ENCODE assay signal across 33 mouse cellular contexts in genomic region chrX:50374978-50375377, GRCm38 (mm10). TPM values are rescaled to one million over a fixed set of nuclear protein-coding genes. Genes with fewer than 3 reads are reported as not detected.
A peak's percentile ranks its signal among the peaks of the same experiment; 100 is the strongest.
DNase-seq lines count a peak whose midpoint lies in the region; ATAC-seq and TF ChIP-seq lines count a peak whose summit lies in the region.
"Had no signal": no experiment of that assay in that cellular context is flagged by ENCODE, and none has a peak within 500 bp of the region (broad histone marks: within the 10 kb centered on the region; RNA-seq: fewer than 3 reads in every experiment).

No protein-coding gene starts in this region.

- 0 out of 2 replicates have a peak, but pooled peaks have one; percentile 65 for ATAC-seq in liver, embryonic 12.5 days
- ATAC-seq in liver, embryonic 11.5 days (replicated peaks; ENCODE audit: low FRiP score) = no peak
- peak; percentile 75 for ATAC-seq in G1E (ENCODE audit: extremely low read depth, insufficient number of reproducible peaks, low FRiP score, poor library complexity, severe bottlenecking)
- peak; percentile 78 for ATAC-seq in erythroblast, adult 5-6 weeks (replicated peaks; ENCODE audit: low FRiP score, poor library complexity, severe bottlenecking)
- ATAC-seq in megakaryocyte-erythroid progenitor cell, adult 5-6 weeks (replicated peaks; ENCODE audit: low FRiP score, low TSS enrichment, poor library complexity, severe bottlenecking) = 0 out of 2 replicates have a peak, but pooled peaks have one; percentile 83
- ATAC-seq: activated CD4-positive, CD25-positive, alpha-beta regulatory T cell, adult 4 months; forebrain, embryonic 13.5 days; forebrain, embryonic 16.5 days; hindbrain, embryonic 16.5 days had no signal

- no peak for DNase-seq in liver, embryonic 11.5 days (ENCODE audit: low spot score)
- no peak for DNase-seq in G1E (ENCODE audit: low spot score)
- no peak for DNase-seq in right cerebral cortex, postnatal 10 days (ENCODE audit: low spot score in 2 of 2)
- DNase-seq in adipocyte (ENCODE audit: low spot score) = no peak
- DNase-seq: adrenal gland, postnatal 10 days; adrenal gland, postnatal 36 days; cerebellum, adult 18-20 months; cerebellum, adult 9-10 months; cerebellum, postnatal 14 days; gastrocnemius, postnatal 14 days; heart, adult 18-20 months; heart, postnatal 10 days; heart, postnatal 36 days had no signal

- no peaks in the 10 kb centered on the region for H3K4me1 ChIP-seq in liver, embryonic 12.5 days
- no peaks in the 10 kb centered on the region for H3K4me1 ChIP-seq in liver, embryonic 11.5 days (replicated peaks; ENCODE audit: control insufficient read depth, insufficient read depth, low read length)
- no peaks in the 10 kb centered on the region for H3K4me1 ChIP-seq in G1E (ENCODE audit: insufficient read depth, low read depth, low read length)
- H3K4me1 ChIP-seq: embryonic facial prominence, embryonic 12.5 days; embryonic facial prominence, embryonic 15.5 days; forebrain, embryonic 10.5 days; forebrain, embryonic 13.5 days; heart, embryonic 12.5 days; heart, embryonic 15.5 days; hindbrain, embryonic 10.5 days; hindbrain, embryonic 13.5 days had no signal

- 64% methylated on average over 1 of the region's 1 CpGs for WGBS in liver, embryonic 12.5 days (ENCODE audit: insufficient replicate concordance)
- 92% methylated on average over 1 of the region's 1 CpGs for WGBS in liver, embryonic 11.5 days

- no peaks in the 10 kb centered on the region for H3K27me3 ChIP-seq in liver, embryonic 12.5 days (replicated peaks)
- H3K27me3 ChIP-seq in liver, embryonic 11.5 days (replicated peaks; ENCODE audit: control insufficient read depth, insufficient read depth, low read length) = no peaks in the 10 kb centered on the region
- H3K27me3 ChIP-seq in G1E (ENCODE audit: insufficient read depth, low read length) = no peaks in the 10 kb centered on the region
- H3K27me3 ChIP-seq: embryonic facial prominence, embryonic 12.5 days; embryonic facial prominence, embryonic 15.5 days; forebrain, embryonic 13.5 days; heart, embryonic 12.5 days; heart, embryonic 15.5 days; hindbrain, embryonic 13.5 days had no signal

- no peak for TF ChIP-seq CTCF in G1E (IDR thresholded peaks at IDR 0.05; ENCODE audit: low read depth, low read length)

- H3K9ac ChIP-seq in liver, embryonic 12.5 days = no peak overlapping the region
- H3K9ac ChIP-seq in liver, embryonic 11.5 days (ENCODE audit: low read depth, low read length) = no peak overlapping the region
- H3K9ac ChIP-seq: embryonic facial prominence, embryonic 12.5 days; embryonic facial prominence, embryonic 15.5 days; forebrain, embryonic 13.5 days; heart, embryonic 12.5 days; heart, embryonic 15.5 days; hindbrain, embryonic 13.5 days had no signal

- no peak overlapping the region for H3K4me2 ChIP-seq in liver, embryonic 12.5 days
- H3K4me2 ChIP-seq in liver, embryonic 11.5 days = no peak overlapping the region
- H3K4me2 ChIP-seq: embryonic facial prominence, embryonic 12.5 days; embryonic facial prominence, embryonic 15.5 days; forebrain, embryonic 13.5 days; heart, embryonic 12.5 days; heart, embryonic 15.5 days; hindbrain, embryonic 13.5 days had no signal

- no peaks in the 10 kb centered on the region for H3K36me3 ChIP-seq in liver, embryonic 12.5 days
- H3K36me3 ChIP-seq in liver, embryonic 11.5 days (ENCODE audit: control insufficient read depth, insufficient read depth, low read length) = no peaks in the 10 kb centered on the region
- H3K36me3 ChIP-seq in G1E (replicated peaks) = no peaks in the 10 kb centered on the region
- H3K36me3 ChIP-seq: embryonic facial prominence, embryonic 12.5 days; embryonic facial prominence, embryonic 15.5 days; forebrain, embryonic 10.5 days; heart, embryonic 12.5 days; heart, embryonic 15.5 days; hindbrain, embryonic 10.5 days; hindbrain, embryonic 13.5 days had no signal

- no peak overlapping the region for H3K27ac ChIP-seq in liver, embryonic 12.5 days
- H3K27ac ChIP-seq in liver, embryonic 11.5 days (ENCODE audit: low read depth, low read length) = no peak overlapping the region
- H3K27ac ChIP-seq: embryonic facial prominence, embryonic 12.5 days; embryonic facial prominence, embryonic 15.5 days; forebrain, embryonic 10.5 days; forebrain, embryonic 13.5 days; heart, embryonic 15.5 days; hindbrain, embryonic 10.5 days; hindbrain, embryonic 13.5 days had no signal

- H3K4me3 ChIP-seq in liver, embryonic 12.5 days = no peak overlapping the region
- no peak overlapping the region for H3K4me3 ChIP-seq in liver, embryonic 11.5 days (ENCODE audit: low read depth, low read length)
- no peak overlapping the region for H3K4me3 ChIP-seq in G1E (ENCODE audit: low read depth, low read length)
- H3K4me3 ChIP-seq: embryonic facial prominence, embryonic 12.5 days; embryonic facial prominence, embryonic 15.5 days; erythroblast, embryonic 14.5 days; forebrain, embryonic 10.5 days; forebrain, embryonic 13.5 days; heart, embryonic 12.5 days; heart, embryonic 15.5 days; hindbrain, embryonic 10.5 days; hindbrain, embryonic 13.5 days had no signal

- H3K9me3 ChIP-seq in liver, embryonic 12.5 days (replicated peaks) = peaks cover 12% of the 10 kb centered on the region; the same call in 1 of the 2 replicates
- H3K9me3 ChIP-seq in liver, embryonic 11.5 days (ENCODE audit: control insufficient read depth, low read length) = no peaks in the 10 kb centered on the region
- 0 out of 2 replicates have a peak, but pooled peaks cover 5% of the 10 kb centered on the region for H3K9me3 ChIP-seq in G1E (replicated peaks)
- H3K9me3 ChIP-seq: embryonic facial prominence, embryonic 15.5 days had no signal

RNA-seq across cellular contexts. Expression of gene Olfr1324, which starts 53.3 kb away (rescaled TPM):
- polyA plus RNA-seq in liver, embryonic 12.5 days (2016; fragmentation: Nextera tagmentation; extraction: Ambion mirVana) = not detected in 2 replicates
- polyA plus RNA-seq in liver, embryonic 11.5 days (2014; fragmentation: Nextera tagmentation; extraction: Ambion mirVana) = not detected in 2 replicates
- not detected in 2 replicates for total RNA-seq in G1E (2014; fragmentation: Nextera tagmentation)
- total RNA-seq in G1E (2017) = not detected in 2 replicates
- not detected in 2 replicates for polyA plus RNA-seq in G1E (2012)
- not detected in 2 replicates for total RNA-seq in erythroblast, adult 5-6 weeks (2015; ENCODE audit: low replicate concordance)
- not detected in 2 replicates for total RNA-seq in erythroblast, adult 5-6 weeks (2017; ENCODE audit: low replicate concordance)
- not detected in 2 replicates for total RNA-seq in megakaryocyte-erythroid progenitor cell, adult 5-6 weeks (2014; fragmentation: Nextera tagmentation)
- total RNA-seq in megakaryocyte-erythroid progenitor cell, adult 5-6 weeks (2017) = not detected in 2 replicates
- total RNA-seq: adrenal gland, adult 18-20 months; adrenal gland, postnatal 10 days; adrenal gland, postnatal 36 days; common myeloid progenitor, adult 5-6 weeks; ES-E14; gastrocnemius, adult 18-20 months; gastrocnemius, postnatal 14 days; heart, adult 18-20 months; heart, postnatal 10 days; heart, postnatal 36 days had no signal
- polyA plus RNA-seq: activated CD4-positive, CD25-positive, alpha-beta regulatory T cell, adult 4 months; embryonic facial prominence, embryonic 12.5 days; erythroblast, embryonic 14.5 days; forebrain, embryonic 10.5 days; forebrain, embryonic 13.5 days; forebrain, embryonic 16.5 days; gonadal fat pad, adult 2 months; heart, embryonic 12.5 days; heart, embryonic 15.5 days; hindbrain, embryonic 10.5 days; hindbrain, embryonic 13.5 days; hindbrain, embryonic 16.5 days had no signal
